Mouse (Mus musculus): ENCODE results near the gene Mtfmt. TPM values are rescaled to one million over a fixed set of nuclear protein-coding genes. Genes with fewer than 3 reads are reported as not detected.

The Mtfmt gene
- polyA plus RNA-seq, 1 experiment, result 0.14 TPM

DNA sequence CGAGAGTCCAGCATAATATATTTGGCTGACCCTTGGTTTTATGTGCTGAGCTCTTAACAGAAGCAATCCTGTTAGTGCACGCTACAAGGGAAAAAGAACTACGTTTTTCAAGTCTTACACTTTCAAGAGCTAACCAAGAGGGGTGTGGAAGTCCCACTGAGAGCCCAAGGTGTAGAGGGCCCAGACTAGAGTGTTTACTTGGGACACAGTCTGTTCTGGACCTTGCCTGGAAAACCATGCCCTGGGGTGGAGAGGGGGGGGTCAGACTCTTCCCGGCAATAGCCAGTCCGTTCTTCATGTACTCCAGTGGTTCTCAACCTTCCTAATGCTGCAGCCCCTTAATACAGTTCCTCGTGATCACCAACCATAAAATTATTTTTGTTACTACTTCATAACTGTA is 35.6 kb upstream of the Mtfmt start:
- Histone ChIP-seq H3K36me3 (ENCODE audit: control insufficient read depth) (no peaks in the 10 kb centered on the region), H3K27me3 (ENCODE audit: control insufficient read depth) (peaks cover 8% of the 10 kb centered on the region), H3K9me3 (ENCODE audit: control insufficient read depth, low read length) (no peaks in the 10 kb centered on the region), H3K4me3 (replicated peaks) (no peak overlapping the region), H3K4me1 (ENCODE audit: control insufficient read depth) (peaks cover 10% of the 10 kb centered on the region)
- no peak for TF ChIP-seq TAL1 (IDR thresholded peaks at IDR 0.05; ENCODE audit: low read length)
- TF ChIP-seq GATA1 (IDR thresholded peaks at IDR 0.05; ENCODE audit: low read length), result no peak

DNA sequence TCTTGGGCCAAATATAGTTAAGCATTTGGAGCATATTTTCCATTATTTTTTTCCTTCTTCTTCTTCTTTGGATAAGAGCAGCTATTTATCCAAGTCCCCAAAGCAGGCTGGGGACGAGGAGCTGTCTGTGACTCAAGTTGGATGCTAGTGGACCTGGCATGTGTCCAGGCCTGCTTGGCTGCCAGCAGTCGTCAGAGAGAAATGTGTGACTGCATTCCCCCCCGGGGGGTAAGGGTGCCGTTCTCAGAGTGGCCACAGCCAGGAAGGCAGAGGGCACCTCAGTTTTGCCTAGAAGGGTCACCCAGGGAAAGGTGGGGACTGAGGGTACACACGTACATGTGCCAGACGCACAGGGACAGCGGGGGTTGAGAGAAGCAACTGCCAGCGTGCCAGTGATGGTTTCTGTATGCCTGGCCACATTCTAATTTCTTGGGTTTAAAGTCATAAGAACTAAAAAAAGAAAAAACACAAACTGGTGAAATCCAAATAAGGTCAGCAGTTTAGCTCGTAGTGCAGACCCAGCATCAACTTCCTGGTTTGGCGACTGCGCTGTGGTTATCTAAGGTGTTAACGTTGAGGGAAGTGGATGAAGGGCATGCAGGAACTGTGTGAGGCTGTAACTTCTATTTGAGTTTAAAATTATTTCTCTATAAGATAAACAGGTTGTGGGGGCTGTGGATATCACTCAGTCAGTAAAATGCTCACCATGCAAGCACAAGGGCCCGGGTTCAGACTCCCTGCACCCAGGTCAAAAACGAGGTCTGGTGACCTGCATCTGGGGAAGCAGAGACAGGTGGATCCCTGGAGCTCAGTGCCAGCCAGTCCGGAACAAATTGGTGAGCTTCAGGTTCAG is 31.0 kb upstream of the Mtfmt start:
- Histone ChIP-seq H3K4me1 (ENCODE audit: control insufficient read depth) (no peaks in the 10 kb centered on the region), H3K36me3 (ENCODE audit: control insufficient read depth) (no peaks in the 10 kb centered on the region), H3K27me3 (ENCODE audit: control insufficient read depth) (no peaks in the 10 kb centered on the region), H3K9me3 (ENCODE audit: control insufficient read depth, low read length) (no peaks in the 10 kb centered on the region), H3K4me3 (replicated peaks) (no peak overlapping the region)
- TF ChIP-seq GATA1 (IDR thresholded peaks at IDR 0.05; ENCODE audit: low read length) (no peak), TAL1 (IDR thresholded peaks at IDR 0.05; ENCODE audit: low read length) (no peak)

DNA sequence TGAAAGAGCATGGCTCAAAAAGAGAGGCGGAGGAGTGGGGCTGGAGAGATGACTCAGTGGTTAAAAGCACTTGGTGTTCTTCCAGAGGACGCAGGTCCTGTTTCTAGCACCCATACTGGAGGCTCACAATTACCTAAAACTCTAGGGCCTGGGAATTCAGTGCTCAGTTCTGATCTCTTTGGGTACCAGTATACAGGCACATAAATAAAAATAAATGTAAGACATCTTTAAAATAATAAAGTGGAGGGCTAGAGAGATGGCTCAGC is 30.5 kb upstream of the Mtfmt start:
- Histone ChIP-seq H3K4me1 (ENCODE audit: control insufficient read depth) (no peaks in the 10 kb centered on the region), H3K27me3 (ENCODE audit: control insufficient read depth) (no peaks in the 10 kb centered on the region), H3K9me3 (ENCODE audit: control insufficient read depth, low read length) (no peaks in the 10 kb centered on the region), H3K36me3 (ENCODE audit: control insufficient read depth) (no peaks in the 10 kb centered on the region), H3K4me3 (replicated peaks) (no peak overlapping the region)
- TF ChIP-seq GATA1 (IDR thresholded peaks at IDR 0.05; ENCODE audit: low read length), result no peak
- no peak for TF ChIP-seq TAL1 (IDR thresholded peaks at IDR 0.05; ENCODE audit: low read length)

DNA sequence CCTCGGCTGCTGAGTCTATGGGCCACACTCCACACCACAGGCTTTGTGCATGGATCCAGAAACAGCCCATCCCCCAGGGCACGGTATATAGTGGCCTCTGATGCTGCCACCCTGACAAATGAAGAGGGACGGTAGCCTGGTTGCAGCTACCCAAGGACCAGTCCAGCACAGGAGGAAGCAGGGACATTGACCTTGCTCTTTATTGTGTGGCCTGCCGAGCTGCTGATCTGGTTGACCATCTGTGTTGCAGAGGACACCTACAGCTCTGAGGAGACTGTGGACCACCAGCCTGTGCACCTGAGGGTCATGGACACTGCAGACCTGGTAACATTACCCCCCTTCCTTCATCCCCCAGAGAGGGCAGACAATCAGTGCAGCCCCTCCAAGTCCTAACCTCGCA is 28.3 kb upstream of the Mtfmt start:
- Histone ChIP-seq H3K9me3 (ENCODE audit: control insufficient read depth, low read length) (no peaks in the 10 kb centered on the region), H3K4me1 (ENCODE audit: control insufficient read depth) (no peaks in the 10 kb centered on the region), H3K36me3 (ENCODE audit: control insufficient read depth) (no peaks in the 10 kb centered on the region), H3K4me3 (replicated peaks) (no peak overlapping the region), H3K27me3 (ENCODE audit: control insufficient read depth) (no peaks in the 10 kb centered on the region)
- TF ChIP-seq TAL1 (IDR thresholded peaks at IDR 0.05; ENCODE audit: low read length) (no peak), GATA1 (IDR thresholded peaks at IDR 0.05; ENCODE audit: low read length) (no peak)

DNA sequence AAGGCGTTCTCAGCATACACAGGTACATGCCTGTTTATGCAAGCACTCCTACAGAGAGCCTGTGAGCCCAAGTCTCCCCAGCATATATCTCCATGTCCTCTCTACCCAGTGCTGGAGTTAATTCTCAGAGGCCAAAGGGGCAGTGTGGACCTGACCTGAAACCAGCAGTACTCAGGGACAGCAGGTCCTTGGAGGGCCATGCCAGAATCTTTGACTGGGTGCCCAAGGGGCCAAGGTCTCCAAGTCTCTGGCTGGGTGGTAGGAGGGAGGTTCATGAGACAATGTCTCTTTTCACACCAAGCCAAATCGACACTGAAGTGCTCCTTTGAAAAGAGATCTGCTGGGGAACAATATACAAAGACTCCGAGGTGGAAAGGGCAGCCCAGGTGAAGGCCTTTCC is 27.7 kb upstream of the Mtfmt start:
- Histone ChIP-seq H3K9me3 (ENCODE audit: control insufficient read depth, low read length) (no peaks in the 10 kb centered on the region), H3K4me1 (ENCODE audit: control insufficient read depth) (no peaks in the 10 kb centered on the region), H3K36me3 (ENCODE audit: control insufficient read depth) (no peaks in the 10 kb centered on the region), H3K27me3 (ENCODE audit: control insufficient read depth) (no peaks in the 10 kb centered on the region), H3K4me3 (replicated peaks) (no peak overlapping the region)
- TF ChIP-seq GATA1 (IDR thresholded peaks at IDR 0.05; ENCODE audit: low read length), result no peak
- no peak for TF ChIP-seq TAL1 (IDR thresholded peaks at IDR 0.05; ENCODE audit: low read length)

DNA sequence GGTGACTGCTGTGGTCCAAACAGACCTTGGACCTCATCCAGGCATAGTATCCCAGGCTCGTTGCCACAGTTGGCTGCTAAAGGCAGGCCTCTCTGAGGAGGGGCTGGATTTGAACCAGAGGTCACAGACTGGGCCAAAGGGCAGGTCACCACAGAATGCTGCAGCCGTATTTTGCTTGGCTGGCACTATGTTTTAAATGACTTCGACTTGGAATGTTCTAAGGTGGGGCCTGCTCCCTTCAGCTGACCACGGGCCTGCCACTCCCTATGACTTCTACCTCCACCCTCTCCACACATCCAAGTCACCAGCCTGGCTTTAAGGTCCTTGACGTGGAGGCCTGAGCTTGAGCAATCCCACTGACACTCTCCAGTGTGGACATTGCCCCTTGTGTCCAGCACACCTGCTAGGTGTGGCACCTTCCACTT is 26.7 kb upstream of the Mtfmt start:
- no peaks in the 10 kb centered on the region for H3K9me3 ChIP-seq (ENCODE audit: control insufficient read depth, low read length)
- no peak overlapping the region for H3K4me3 ChIP-seq (replicated peaks)
- no peaks in the 10 kb centered on the region for H3K4me1 ChIP-seq (ENCODE audit: control insufficient read depth)
- TF ChIP-seq TAL1 (IDR thresholded peaks at IDR 0.05; ENCODE audit: low read length) (no peak), GATA1 (IDR thresholded peaks at IDR 0.05; ENCODE audit: low read length) (no peak)
- no peaks in the 10 kb centered on the region for H3K36me3 ChIP-seq (ENCODE audit: control insufficient read depth)
- H3K27me3 ChIP-seq (ENCODE audit: control insufficient read depth), result no peaks in the 10 kb centered on the region

DNA sequence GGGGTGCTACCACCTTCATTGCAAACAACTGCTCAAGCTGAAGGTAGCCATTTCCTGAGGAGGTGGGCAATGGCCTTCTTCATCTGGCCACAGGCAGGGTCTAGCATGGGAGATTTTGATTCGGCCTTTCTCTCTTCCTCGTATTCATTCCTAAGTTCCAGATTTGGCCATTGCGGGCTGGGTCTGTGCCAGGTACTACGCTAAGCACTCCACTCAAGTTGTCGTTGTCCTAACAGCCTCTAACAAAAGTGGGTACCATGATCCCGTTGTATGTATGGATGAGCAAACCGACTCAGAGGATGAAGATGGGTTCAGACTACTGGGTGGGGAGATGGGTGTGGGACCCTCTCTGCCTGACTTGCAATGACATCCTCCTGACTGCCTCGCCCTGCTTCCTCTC is 25.2 kb upstream of the Mtfmt start:
- Histone ChIP-seq H3K27me3 (ENCODE audit: control insufficient read depth) (no peaks in the 10 kb centered on the region), H3K4me1 (ENCODE audit: control insufficient read depth) (no peaks in the 10 kb centered on the region), H3K36me3 (ENCODE audit: control insufficient read depth) (no peaks in the 10 kb centered on the region), H3K4me3 (replicated peaks) (no peak overlapping the region), H3K9me3 (ENCODE audit: control insufficient read depth, low read length) (no peaks in the 10 kb centered on the region)
- TF ChIP-seq TAL1 (IDR thresholded peaks at IDR 0.05; ENCODE audit: low read length) (no peak), GATA1 (IDR thresholded peaks at IDR 0.05; ENCODE audit: low read length) (no peak)

DNA sequence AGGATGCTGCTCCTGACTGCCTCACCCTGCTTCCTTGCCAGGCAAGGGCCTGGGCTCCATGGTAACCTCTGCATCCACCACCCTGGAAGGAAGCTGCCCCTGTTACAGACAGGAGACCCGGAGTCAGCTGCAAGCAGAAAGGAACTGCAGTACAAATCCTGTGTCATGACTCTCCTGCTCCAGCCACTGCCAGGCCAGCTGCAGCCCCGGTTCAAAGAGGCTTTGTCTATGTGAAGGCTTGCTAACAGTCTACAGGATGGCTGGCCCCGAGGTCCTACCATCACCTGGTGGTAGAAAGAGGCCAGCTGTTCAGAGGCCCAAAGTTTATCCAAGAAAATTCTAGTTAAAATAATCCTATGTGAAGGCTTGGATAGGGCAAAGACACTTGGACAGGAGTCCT is 24.3 kb upstream of the Mtfmt start:
- Histone ChIP-seq H3K9me3 (ENCODE audit: control insufficient read depth, low read length) (no peaks in the 10 kb centered on the region), H3K4me1 (ENCODE audit: control insufficient read depth) (no peaks in the 10 kb centered on the region), H3K4me3 (replicated peaks) (no peak overlapping the region), H3K36me3 (ENCODE audit: control insufficient read depth) (no peaks in the 10 kb centered on the region), H3K27me3 (ENCODE audit: control insufficient read depth) (no peaks in the 10 kb centered on the region)
- TF ChIP-seq TAL1 (IDR thresholded peaks at IDR 0.05; ENCODE audit: low read length) (no peak), GATA1 (IDR thresholded peaks at IDR 0.05; ENCODE audit: low read length) (no peak)

DNA sequence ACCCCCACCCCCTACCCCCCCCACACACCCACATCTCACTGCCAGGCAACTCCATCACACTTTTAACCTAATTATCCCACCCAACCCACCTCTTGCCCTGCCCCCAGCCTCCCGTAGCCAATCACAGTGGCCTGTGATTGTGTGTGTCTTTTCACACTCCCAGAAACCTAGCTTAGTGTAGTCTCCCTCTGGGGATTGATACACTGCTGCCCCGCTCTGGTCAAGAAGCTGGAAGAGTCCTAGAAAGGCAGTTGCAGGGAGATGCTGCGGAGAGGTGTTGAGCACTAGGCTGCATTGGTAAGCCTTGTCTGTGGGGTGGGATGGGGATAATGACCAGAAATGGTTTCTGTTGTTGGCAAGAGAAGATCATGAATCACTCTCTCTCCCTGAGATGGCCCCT is 17.8 kb upstream of the Mtfmt start:
- H3K4me1 ChIP-seq (ENCODE audit: control insufficient read depth), result no peaks in the 10 kb centered on the region
- no peak for TF ChIP-seq TAL1 (IDR thresholded peaks at IDR 0.05; ENCODE audit: low read length)
- no peak for TF ChIP-seq GATA1 (IDR thresholded peaks at IDR 0.05; ENCODE audit: low read length)
- H3K9me3 ChIP-seq (ENCODE audit: control insufficient read depth, low read length), result no peaks in the 10 kb centered on the region
- no peaks in the 10 kb centered on the region for H3K36me3 ChIP-seq (ENCODE audit: control insufficient read depth)
- no peaks in the 10 kb centered on the region for H3K27me3 ChIP-seq (ENCODE audit: control insufficient read depth)
- no peak overlapping the region for H3K4me3 ChIP-seq (replicated peaks)

DNA sequence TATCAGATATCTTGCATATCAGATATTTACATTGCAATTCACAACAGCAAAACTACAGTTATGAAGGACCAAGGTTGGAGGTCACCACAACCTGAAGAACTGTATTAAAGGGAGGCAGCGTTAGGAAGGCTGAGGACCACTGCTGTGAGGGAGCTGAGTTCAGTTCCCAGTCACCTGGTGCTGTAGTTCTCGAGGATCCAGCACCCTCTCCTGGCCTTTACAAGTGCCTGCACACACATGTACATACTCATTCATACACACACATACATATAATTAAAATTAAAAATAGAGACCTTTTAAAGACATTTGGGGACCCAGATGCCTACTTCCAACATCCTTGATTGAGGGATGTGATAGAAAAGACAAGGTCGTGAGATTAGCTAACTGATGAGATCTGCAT is 15.9 kb upstream of the Mtfmt start:
- TF ChIP-seq GATA1 (IDR thresholded peaks at IDR 0.05; ENCODE audit: low read length) (no peak), TAL1 (IDR thresholded peaks at IDR 0.05; ENCODE audit: low read length) (no peak)
- Histone ChIP-seq H3K27me3 (ENCODE audit: control insufficient read depth) (no peaks in the 10 kb centered on the region), H3K36me3 (ENCODE audit: control insufficient read depth) (no peaks in the 10 kb centered on the region), H3K4me3 (replicated peaks) (no peak overlapping the region), H3K4me1 (ENCODE audit: control insufficient read depth) (no peaks in the 10 kb centered on the region), H3K9me3 (ENCODE audit: control insufficient read depth, low read length) (no peaks in the 10 kb centered on the region)

Data from erythroblast, embryonic 14.5 days (primary cell).